Mouse (Mus musculus) spleen, adult 2 months (tissue): ENCODE data around the gene Fads2. TPM values are rescaled to one million over a fixed set of nuclear protein-coding genes. Genes with fewer than 3 reads are reported as not detected.
"Not testable (repeated sequence)": the region's sequence is repeated elsewhere in the genome, so short reads cannot be mapped to it uniquely, and the experiment has no call there.

ENCODE experiments used
- DNase-seq, 2 experiments: peaks; one replicate each; pipeline versions ENCODE4 v3.0.0 to v3.0.0-alpha.2; 2012 to 2021; ENCODE audit warnings: low spot score in 2 of 2, low read depth in 1 of 2
- H3K27ac ChIP-seq: fragments of 200-500 bp; 2 replicates; pipeline ENCODE4 v1.5.1; 2012; ENCODE audit warnings: low read length, inconsistent platforms; ENCODE audit not compliant: insufficient read depth
- H3K27me3 ChIP-seq: fragments of 200-500 bp; 2 replicates; pipeline ENCODE4 v1.6.1; 2012; ENCODE audit warnings: mild to moderate bottlenecking, moderate library complexity, low read length, inconsistent platforms; ENCODE audit not compliant: control insufficient read depth, insufficient read depth
- H3K36me3 ChIP-seq: fragments of 200-500 bp; 2 replicates; pipeline ENCODE4 v1.6.1; 2012; ENCODE audit warnings: mild to moderate bottlenecking, low read length, inconsistent platforms; ENCODE audit not compliant: control insufficient read depth, insufficient read depth
- H3K4me1 ChIP-seq: fragments of 200-500 bp; 2 replicates; pipeline ENCODE4 v1.6.1; 2011; ENCODE audit warnings: inconsistent platforms; ENCODE audit not compliant: control insufficient read depth, insufficient read depth, insufficient read length
- H3K4me3 ChIP-seq: fragments of 200-500 bp; 2 replicates; pipeline ENCODE4 v1.5.1; 2011; ENCODE audit warnings: mild to moderate bottlenecking, inconsistent platforms; ENCODE audit not compliant: insufficient read depth, insufficient read length; ENCODE audit errors: extremely low read depth
- CTCF ChIP-seq: fragments of 200-500 bp; IDR thresholded peaks from 2 replicates; pipeline ENCODE4 v1.5.1; 2011; ENCODE audit warnings: mild to moderate bottlenecking, inconsistent platforms; ENCODE audit not compliant: insufficient read depth, insufficient read length, insufficient replicate concordance; ENCODE audit errors: extremely low read depth
- POLR2A ChIP-seq: fragments of 200-500 bp; IDR thresholded peaks from 2 replicates; pipeline ENCODE4 v1.6.1; 2011; ENCODE audit warnings: low read depth, low read length, inconsistent platforms
- WGBS: fragments of 180-500 bp; shearing (Covaris S2); methylation state at CpG from one replicate; pipeline ENCODE4 v1.1.7; 2018; 5-methylcytosine and 5-hydroxymethylcytosine counted together
- polyA plus RNA-seq: library from polyadenylated mRNA; depleted of rRNA; stranded (reverse); fragments of >200 nt; gene quantifications from 2 replicates; pipeline ENCODE4 v1.2.3, GENCODE M21; 2012

Fads2 gene
- polyA plus RNA-seq, 1 experiment, result 9.6 TPM

- no peak for DNase-seq
- WGBS, result 74% methylated on average over 2 of the region's 2 CpGs
These were observed 33.1 kb upstream of the Fads2 start for GRCm38 (mm10) chr19:10134692-10135091.

DNA sequence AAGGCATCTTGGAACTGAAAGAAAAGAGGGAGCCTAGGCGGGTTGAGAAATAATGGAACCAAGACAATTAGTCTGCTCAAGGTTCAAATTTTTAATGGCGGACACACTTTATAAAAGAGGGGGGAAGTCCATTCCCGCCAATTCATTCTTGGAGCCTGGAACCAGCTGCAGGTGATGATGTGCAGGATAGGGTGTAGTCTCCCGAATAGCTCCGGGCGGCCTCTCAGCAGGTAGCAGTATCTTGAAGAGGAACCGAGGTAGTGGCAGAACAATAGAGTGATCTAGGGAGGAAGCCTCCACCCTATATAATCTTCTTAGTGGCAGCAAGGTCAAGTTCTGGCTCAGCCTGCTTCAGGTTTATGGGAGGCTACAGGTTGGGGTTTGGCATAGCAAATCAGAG lies 28.0 kb upstream of the Fads2 start:
- DNase-seq, result not testable (repeated sequence)
- 82% methylated on average over 7 of the region's 7 CpGs for WGBS

More at GRCm38 (mm10) chr19:10134692-10135091, 33.1 kb upstream of the Fads2 start:
- H3K27ac ChIP-seq, result no peak overlapping the region
- no peak for TF ChIP-seq POLR2A
- no peak for TF ChIP-seq CTCF
- no peaks in the 10 kb centered on the region for H3K27me3 ChIP-seq
- no peaks in the 10 kb centered on the region for H3K36me3 ChIP-seq
- H3K4me3 ChIP-seq, result no peak overlapping the region
- H3K4me1 ChIP-seq, result no peaks in the 10 kb centered on the region

GRCm38 (mm10) chr19:10126479-10127250 lies 25.1 kb upstream of the Fads2 start:
- WGBS, result 52% methylated on average over 5 of the region's 5 CpGs
- no peak for DNase-seq

More for the DNA sequence above, 28.0 kb upstream of the Fads2 start:
- not testable (repeated sequence) for H3K27ac ChIP-seq, H3K27me3 ChIP-seq, H3K4me3 ChIP-seq, H3K36me3 ChIP-seq, H3K4me1 ChIP-seq

GRCm38 (mm10) chr19:10123892-10124634 lies 22.5 kb upstream of the Fads2 start:
- 86% methylated on average over 7 of the region's 7 CpGs for WGBS
- H3K27me3 ChIP-seq, result no peaks in the 10 kb centered on the region
- H3K36me3 ChIP-seq, result no peaks in the 10 kb centered on the region
- H3K4me1 ChIP-seq, result no peaks in the 10 kb centered on the region
- H3K27ac ChIP-seq, result no peak overlapping the region
- DNase-seq, result no peak
- no peak overlapping the region for H3K4me3 ChIP-seq
- no peak for TF ChIP-seq CTCF
- no peak for TF ChIP-seq POLR2A

More at GRCm38 (mm10) chr19:10126479-10127250, 25.1 kb upstream of the Fads2 start:
- Histone ChIP-seq H3K4me1 (no peaks in the 10 kb centered on the region), H3K36me3 (no peaks in the 10 kb centered on the region), H3K27me3 (no peaks in the 10 kb centered on the region), H3K4me3 (no peak overlapping the region), H3K27ac (no peak overlapping the region)
- TF ChIP-seq POLR2A (no peak), CTCF (no peak)

GRCm38 (mm10) chr19:10122021-10122631 lies 20.6 kb upstream of the Fads2 start:
- Histone ChIP-seq H3K36me3 (no peaks in the 10 kb centered on the region), H3K4me3 (no peak overlapping the region), H3K27ac (no peak overlapping the region), H3K27me3 (no peaks in the 10 kb centered on the region), H3K4me1 (no peaks in the 10 kb centered on the region)
- TF ChIP-seq POLR2A (no peak), CTCF (no peak)
- no peak for DNase-seq
- 85% methylated on average over 5 of the region's 5 CpGs for WGBS

GRCm38 (mm10) chr19:10116641-10117040 lies 15.1 kb upstream of the Fads2 start:
- 86% methylated on average over 3 of the region's 3 CpGs for WGBS
- no peak for TF ChIP-seq POLR2A
- TF ChIP-seq CTCF, result no peak
- H3K27ac ChIP-seq, result no peak overlapping the region
- H3K4me1 ChIP-seq, result no peaks in the 10 kb centered on the region
- no peaks in the 10 kb centered on the region for H3K27me3 ChIP-seq
- H3K4me3 ChIP-seq, result no peak overlapping the region
- H3K36me3 ChIP-seq, result no peaks in the 10 kb centered on the region
- no peak for DNase-seq
